Mouse (Mus musculus) kidney, adult 2 months (tissue): Measurements from ENCODE around the gene Col8a2. TPM values are rescaled to one million over a fixed set of nuclear protein-coding genes. Genes with fewer than 3 reads are reported as not detected.

ENCODE experiments used
- DNase-seq: peaks from one replicate; pipeline ENCODE4 v3.0.0; 2021
- H3K27ac ChIP-seq: fragments of 200-500 bp; 2 replicates; pipeline ENCODE4 v1.5.1; 2012; ENCODE audit warnings: low read depth, low read length, control low read depth, inconsistent platforms; ENCODE audit not compliant: insufficient read depth
- H3K27me3 ChIP-seq: fragments of 200-500 bp; replicated peaks from 2 replicates; pipeline ENCODE4 v1.6.1; 2012; ENCODE audit warnings: mild to moderate bottlenecking, moderate library complexity, low read length, inconsistent platforms; ENCODE audit not compliant: control insufficient read depth, insufficient read depth
- H3K36me3 ChIP-seq: fragments of 200-500 bp; 2 replicates; pipeline ENCODE4 v1.6.1; 2012; ENCODE audit warnings: mild to moderate bottlenecking, moderate library complexity, low read length, inconsistent platforms; ENCODE audit not compliant: control insufficient read depth, insufficient read depth
- H3K4me1 ChIP-seq: fragments of 200-500 bp; 2 replicates; pipeline ENCODE4 v1.6.1; 2011; ENCODE audit warnings: low read length; ENCODE audit not compliant: control insufficient read depth, insufficient read depth
- H3K4me3 ChIP-seq: fragments of 200-500 bp; 2 replicates; pipeline ENCODE4 v1.5.1; 2011; ENCODE audit warnings: mild to moderate bottlenecking, low read depth, low read length, control low read depth; ENCODE audit not compliant: insufficient read depth
- CTCF ChIP-seq: fragments of 200-500 bp; conservative IDR thresholded peaks from 2 replicates; pipeline ENCODE4 v1.5.1; 2011; ENCODE audit warnings: low read depth, mild to moderate bottlenecking, control low read depth, low read length, moderate library complexity, mixed read lengths; ENCODE audit not compliant: insufficient read depth, insufficient read length
- POLR2A ChIP-seq: fragments of 200-500 bp; IDR thresholded peaks from one replicate; pipeline ENCODE4 v1.6.1; 2011; ENCODE audit warnings: low read depth, low read length, control low read depth
- WGBS: fragments of 180-500 bp; shearing (Covaris S2); methylation state at CpG from one replicate; pipeline ENCODE4 v1.1.7; 2018; 5-methylcytosine and 5-hydroxymethylcytosine counted together
- polyA plus RNA-seq: library from polyadenylated mRNA; depleted of rRNA; stranded (reverse); fragments of >200 nt; gene quantifications from 2 replicates; pipeline ENCODE4 v1.2.3, GENCODE M21; 2012; rRNA removed

Col8a2 gene
- 0.27 and 0.31 TPM in 2 replicates for polyA plus RNA-seq

GRCm38 (mm10) chr4:126286492-126286891 is at the start of gene Col8a2:
Gene Col8a2 (plus strand): TSS chr4:126286793.
- no peaks in the 10 kb centered on the region for H3K4me1 ChIP-seq
- no peaks in the 10 kb centered on the region for H3K27me3 ChIP-seq
- no peaks in the 10 kb centered on the region for H3K36me3 ChIP-seq
- DNase-seq, result no peak
- WGBS, result 2% methylated on average over 42 of the region's 42 CpGs
- H3K4me3 ChIP-seq, result peak within 1 kb of the TSS; percentile 20; the same call in 1 of the 2 replicates
- no peak within 1 kb of the TSS for H3K27ac ChIP-seq
- TF ChIP-seq CTCF, result no peak
- no peak for TF ChIP-seq POLR2A

- peak overlapping the region; percentile 19; the same call in 1 of the 2 replicates for H3K27ac ChIP-seq
- H3K4me3 ChIP-seq, result no peak overlapping the region
- no peaks in the 10 kb centered on the region for H3K27me3 ChIP-seq
- peak; percentile 46 for DNase-seq
- H3K4me1 ChIP-seq, result peaks cover 3% of the 10 kb centered on the region; the same call in 1 of the 2 replicates
- TF ChIP-seq POLR2A (no peak), CTCF (no peak)
- peaks cover 4% of the 10 kb centered on the region for H3K36me3 ChIP-seq
- WGBS, result 54% methylated on average over 5 of the region's 5 CpGs
These were observed 48.8 kb upstream of the Col8a2 start for GRCm38 (mm10) chr4:126237721-126238242.

GRCm38 (mm10) chr4:126239862-126240475 is 46.6 kb upstream of the Col8a2 start:
- no peak overlapping the region for H3K4me3 ChIP-seq
- peaks cover 3% of the 10 kb centered on the region; the same call in 1 of the 2 replicates for H3K4me1 ChIP-seq
- 87% methylated on average over 13 of the region's 13 CpGs for WGBS
- no peaks in the 10 kb centered on the region for H3K27me3 ChIP-seq
- no peak for DNase-seq
- TF ChIP-seq CTCF, result no peak
- TF ChIP-seq POLR2A, result no peak
- no peaks in the 10 kb centered on the region for H3K36me3 ChIP-seq
- no peak overlapping the region for H3K27ac ChIP-seq

GRCm38 (mm10) chr4:126241956-126242355 is 44.6 kb upstream of the Col8a2 start:
- no peaks in the 10 kb centered on the region for H3K27me3 ChIP-seq

GRCm38 (mm10) chr4:126242510-126242909 is 44.1 kb upstream of the Col8a2 start:
- no peak for DNase-seq
- Histone ChIP-seq H3K27me3 (no peaks in the 10 kb centered on the region), H3K4me1 (peaks cover 3% of the 10 kb centered on the region; the same call in 1 of the 2 replicates), H3K27ac (no peak overlapping the region), H3K4me3 (no peak overlapping the region), H3K36me3 (no peaks in the 10 kb centered on the region)
- no peak for TF ChIP-seq POLR2A
- no peak for TF ChIP-seq CTCF
- WGBS, result 82% methylated on average over 6 of the region's 6 CpGs

More at GRCm38 (mm10) chr4:126241956-126242355, 44.6 kb upstream of the Col8a2 start:
- no peak for DNase-seq
- Histone ChIP-seq H3K4me3 (no peak overlapping the region), H3K36me3 (no peaks in the 10 kb centered on the region), H3K4me1 (peaks cover 3% of the 10 kb centered on the region; the same call in 1 of the 2 replicates), H3K27ac (no peak overlapping the region)
- TF ChIP-seq POLR2A (no peak), CTCF (no peak)
- WGBS, result 40% methylated on average over 9 of the region's 9 CpGs

GRCm38 (mm10) chr4:126246202-126246889 is 40.2 kb upstream of the Col8a2 start:
- Histone ChIP-seq H3K4me3 (no peak overlapping the region), H3K27ac (no peak overlapping the region), H3K36me3 (no peaks in the 10 kb centered on the region), H3K27me3 (no peaks in the 10 kb centered on the region), H3K4me1 (no peaks in the 10 kb centered on the region)
- TF ChIP-seq CTCF, result no peak
- TF ChIP-seq POLR2A, result no peak
- DNase-seq, result no peak
- WGBS, result 77% methylated on average over 13 of the region's 13 CpGs

GRCm38 (mm10) chr4:126248261-126248868 is 38.2 kb upstream of the Col8a2 start:
- H3K4me1 ChIP-seq, result 0 out of 2 replicates have a peak, but pooled peaks cover 3% of the 10 kb centered on the region
- 48% methylated on average over 11 of the region's 11 CpGs for WGBS
- no peaks in the 10 kb centered on the region for H3K36me3 ChIP-seq
- no peak overlapping the region for H3K4me3 ChIP-seq
- no peak for DNase-seq
- TF ChIP-seq POLR2A (no peak), CTCF (no peak)
- H3K27ac ChIP-seq, result no peak overlapping the region
- H3K27me3 ChIP-seq, result no peaks in the 10 kb centered on the region
